Mouse (Mus musculus) embryonic facial prominence, embryonic 14.5 days (tissue): ENCODE measurements around the gene Tspan8. TPM values are rescaled to one million over a fixed set of nuclear protein-coding genes. Genes with fewer than 3 reads are reported as not detected.

Experiments
- ATAC-seq: fragments of 200-750 bp; cut with Nextera tagmentation; 2 replicates; pipeline ENCODE4 v1.8.0; 2017; ENCODE audit warnings: low read depth, moderate number of reproducible peaks, moderate TSS enrichment
- DNase-seq: peaks from one replicate; pipeline ENCODE4 v3.0.0-alpha.2; 2015; ENCODE audit warnings: low spot score
- H3K27ac ChIP-seq: fragments of 300-500 bp; sonication (generic); replicated peaks from 2 replicates; pipeline ENCODE4 v1.5.1; 2014; ENCODE audit warnings: low read depth, mild to moderate bottlenecking, low read length, moderate library complexity
- H3K27me3 ChIP-seq: fragments of 300-500 bp; sonication (generic); replicated peaks from 2 replicates; pipeline ENCODE4 v1.6.1; 2014; ENCODE audit warnings: low read length; ENCODE audit not compliant: control insufficient read depth, insufficient read depth
- H3K36me3 ChIP-seq: fragments of 300-500 bp; sonication (generic); 2 replicates; pipeline ENCODE4 v1.6.1; 2014; ENCODE audit warnings: low read length, mixed read lengths; ENCODE audit not compliant: control insufficient read depth, insufficient read depth
- H3K4me1 ChIP-seq: fragments of 300-500 bp; sonication (generic); 2 replicates; pipeline ENCODE4 v1.6.1; 2014; ENCODE audit warnings: antibody characterized with exemption, low read length; ENCODE audit not compliant: control insufficient read depth, insufficient read depth
- H3K4me2 ChIP-seq: fragments of 300-500 bp; sonication (generic); 2 replicates; pipeline ENCODE4 v1.6.1; 2014; ENCODE audit warnings: low read depth, mild to moderate bottlenecking, low read length, moderate library complexity, mixed read lengths
- H3K4me3 ChIP-seq: fragments of 300-500 bp; sonication (generic); 2 replicates; pipeline ENCODE4 v1.5.1; 2014; ENCODE audit warnings: low read depth, mild to moderate bottlenecking, low read length
- H3K9ac ChIP-seq: fragments of 300-500 bp; sonication (generic); 2 replicates; pipeline ENCODE4 v1.6.1; 2014; ENCODE audit warnings: low read depth, mild to moderate bottlenecking, low read length, moderate library complexity, mixed read lengths
- H3K9me3 ChIP-seq: fragments of 300-500 bp; sonication (generic); 2 replicates; pipeline ENCODE4 v1.6.1; 2016; ENCODE audit warnings: low read length; ENCODE audit not compliant: control insufficient read depth
- whole genome bisulfite sequencing: fragments of 180-500 bp; shearing (Covaris S2); extraction: QIAGEN DNeasy Blood & Tissue Kit; methylation state at CpG from one replicate; pipeline ENCODE4 v1.1.7; 2014; 5-methylcytosine and 5-hydroxymethylcytosine counted together
- polyA plus RNA-seq: library from polyadenylated mRNA; unstranded; fragments of >200 nt; fragmentation: Nextera tagmentation; extraction: Ambion mirVana; gene quantifications from 2 replicates; pipeline ENCODE4 v1.2.1, GENCODE M21; 2014

Tspan8 gene
- polyA plus RNA-seq, 1 experiment from 2014 or later, result 6.3 TPM

- Histone ChIP-seq H3K9me3 (no peaks in the 10 kb centered on the region), H3K4me3 (no peak overlapping the region), H3K27ac (no peak overlapping the region), H3K4me1 (no peaks in the 10 kb centered on the region), H3K9ac (no peak overlapping the region), H3K4me2 (no peak overlapping the region), H3K36me3 (no peaks in the 10 kb centered on the region), H3K27me3 (no peaks in the 10 kb centered on the region)
- no peak for DNase-seq
- WGBS, result 56% methylated on average over 14 of the region's 15 CpGs
- no peak for ATAC-seq
Observed at GRCm38 (mm10) chr10:115860210-115860880, 43.7 kb downstream of the Tspan8 start.

GRCm38 (mm10) chr10:115861967-115862366 is 45.3 kb downstream of the Tspan8 start:
- H3K9ac ChIP-seq, result no peak overlapping the region
- no peak for ATAC-seq
- no peak for DNase-seq
- H3K4me1 ChIP-seq, result no peaks in the 10 kb centered on the region
- H3K4me2 ChIP-seq, result no peak overlapping the region
- 56% methylated on average over 5 of the region's 5 CpGs for WGBS
- H3K27ac ChIP-seq, result no peak overlapping the region
- no peaks in the 10 kb centered on the region for H3K9me3 ChIP-seq
- H3K36me3 ChIP-seq, result no peaks in the 10 kb centered on the region
- H3K4me3 ChIP-seq, result no peak overlapping the region
- H3K27me3 ChIP-seq, result no peaks in the 10 kb centered on the region

GRCm38 (mm10) chr10:115882757-115883156 is 66.1 kb downstream of the Tspan8 start:
- no peak overlapping the region for H3K27ac ChIP-seq
- ATAC-seq (no peak), DNase-seq (no peak)
- H3K4me2 ChIP-seq, result no peak overlapping the region
- no peaks in the 10 kb centered on the region for H3K4me1 ChIP-seq
- 93% methylated on average over 5 of the region's 5 CpGs for WGBS
- no peak overlapping the region for H3K9ac ChIP-seq
- H3K36me3 ChIP-seq, result no peaks in the 10 kb centered on the region
- H3K4me3 ChIP-seq, result no peak overlapping the region
- no peaks in the 10 kb centered on the region for H3K27me3 ChIP-seq
- no peaks in the 10 kb centered on the region for H3K9me3 ChIP-seq

GRCm38 (mm10) chr10:115891924-115892323 is 75.3 kb downstream of the Tspan8 start:
- no peak for ATAC-seq
- DNase-seq, result no peak
- H3K4me2 ChIP-seq, result no peak overlapping the region
- H3K27me3 ChIP-seq, result no peaks in the 10 kb centered on the region
- no peaks in the 10 kb centered on the region for H3K4me1 ChIP-seq
- no peak overlapping the region for H3K27ac ChIP-seq
- H3K9ac ChIP-seq, result no peak overlapping the region
- no peak overlapping the region for H3K4me3 ChIP-seq
- H3K9me3 ChIP-seq, result no peaks in the 10 kb centered on the region
- 50% methylated on average over 4 of the region's 4 CpGs for WGBS
- no peaks in the 10 kb centered on the region for H3K36me3 ChIP-seq

GRCm38 (mm10) chr10:115892973-115893372 is 76.3 kb downstream of the Tspan8 start:
- Histone ChIP-seq H3K27me3 (no peaks in the 10 kb centered on the region), H3K27ac (no peak overlapping the region), H3K9ac (no peak overlapping the region), H3K4me2 (no peak overlapping the region), H3K9me3 (no peaks in the 10 kb centered on the region), H3K4me1 (peaks cover 4% of the 10 kb centered on the region; the same call in 1 of the 2 replicates), H3K4me3 (no peak overlapping the region), H3K36me3 (no peaks in the 10 kb centered on the region)
- peak; percentile 44 for ATAC-seq
- WGBS, result 35% methylated on average over 6 of the region's 6 CpGs
- peak; percentile 62 for DNase-seq

GRCm38 (mm10) chr10:115894045-115894444 is 77.4 kb downstream of the Tspan8 start:
- H3K36me3 ChIP-seq, result no peaks in the 10 kb centered on the region
- H3K27ac ChIP-seq, result no peak overlapping the region
- H3K9me3 ChIP-seq, result no peaks in the 10 kb centered on the region
- peaks cover 4% of the 10 kb centered on the region; the same call in 1 of the 2 replicates for H3K4me1 ChIP-seq
- WGBS, result 72% methylated on average over 5 of the region's 5 CpGs
- H3K9ac ChIP-seq, result no peak overlapping the region
- H3K27me3 ChIP-seq, result no peaks in the 10 kb centered on the region
- no peak for DNase-seq
- no peak overlapping the region for H3K4me2 ChIP-seq
- H3K4me3 ChIP-seq, result no peak overlapping the region
- ATAC-seq, result no peak

GRCm38 (mm10) chr10:115896764-115897163 is 80.1 kb downstream of the Tspan8 start:
- Histone ChIP-seq H3K27me3 (no peaks in the 10 kb centered on the region), H3K36me3 (no peaks in the 10 kb centered on the region), H3K4me3 (no peak overlapping the region), H3K9ac (no peak overlapping the region), H3K9me3 (no peaks in the 10 kb centered on the region), H3K4me1 (peaks cover 4% of the 10 kb centered on the region; the same call in 1 of the 2 replicates), H3K27ac (no peak overlapping the region), H3K4me2 (no peak overlapping the region)
- ATAC-seq, result no peak
- no peak for DNase-seq

- no peaks in the 10 kb centered on the region for H3K36me3 ChIP-seq
- H3K27me3 ChIP-seq, result no peaks in the 10 kb centered on the region
- 0 out of 2 replicates have a peak overlapping the region, but pooled peaks have one; percentile 28 for H3K4me2 ChIP-seq
- ATAC-seq (peak; percentile 37; the same call in 1 of the 2 replicates), DNase-seq (peak; percentile 64)
- 0 out of 2 replicates have a peak overlapping the region, but pooled peaks have one; percentile 25 for H3K9ac ChIP-seq
- H3K4me1 ChIP-seq, result peaks cover 4% of the 10 kb centered on the region; the same call in 1 of the 2 replicates
- H3K27ac ChIP-seq, result no peak overlapping the region
- no peaks in the 10 kb centered on the region for H3K9me3 ChIP-seq
- WGBS, result 35% methylated on average over 7 of the region's 7 CpGs
- no peak overlapping the region for H3K4me3 ChIP-seq
Observed at GRCm38 (mm10) chr10:115897235-115897634, 80.6 kb downstream of the Tspan8 start.
